Mouse (Mus musculus) central nervous system, embryonic 14 days (tissue): ENCODE measurements around the gene Gcnt1. TPM values are rescaled to one million over a fixed set of nuclear protein-coding genes. Genes with fewer than 3 reads are reported as not detected.

Experiments used
- polyA plus RNA-seq: library from polyadenylated mRNA; depleted of rRNA; stranded (reverse); fragments of >200 nt; gene quantifications from 2 replicates; pipeline ENCODE4 v1.2.3, GENCODE M21; 2012; rRNA removed

The Gcnt1 gene
- 0.87 and 2.0 TPM in 2 replicates for polyA plus RNA-seq

GRCm38 (mm10) chr19:17372701-17373100, at the start of gene Gcnt1:
Gene Gcnt1 (minus strand): TSS chr19:17372844.

GRCm38 (mm10) chr19:17393841-17394591, 21.4 kb upstream of the Gcnt1 start, which contains the start of gene Rfk:
Gene Rfk (plus strand): TSS chr19:17394043.

Other genes with a start within 250 kb of the Gcnt1 start
- 37.0 and 37.8 TPM in 2 replicates for gene Rfk, start 21.2 kb upstream of the Gcnt1 start, polyA plus RNA-seq